Mouse (Mus musculus): ENCODE measurements at regions not wholly inside any gene's neighbourhood (a gene's known extent, or its start where the extent isn't known, plus 50 kb on each side); places are given as distances from the start of the nearest gene placed in this dataset.

DNA sequence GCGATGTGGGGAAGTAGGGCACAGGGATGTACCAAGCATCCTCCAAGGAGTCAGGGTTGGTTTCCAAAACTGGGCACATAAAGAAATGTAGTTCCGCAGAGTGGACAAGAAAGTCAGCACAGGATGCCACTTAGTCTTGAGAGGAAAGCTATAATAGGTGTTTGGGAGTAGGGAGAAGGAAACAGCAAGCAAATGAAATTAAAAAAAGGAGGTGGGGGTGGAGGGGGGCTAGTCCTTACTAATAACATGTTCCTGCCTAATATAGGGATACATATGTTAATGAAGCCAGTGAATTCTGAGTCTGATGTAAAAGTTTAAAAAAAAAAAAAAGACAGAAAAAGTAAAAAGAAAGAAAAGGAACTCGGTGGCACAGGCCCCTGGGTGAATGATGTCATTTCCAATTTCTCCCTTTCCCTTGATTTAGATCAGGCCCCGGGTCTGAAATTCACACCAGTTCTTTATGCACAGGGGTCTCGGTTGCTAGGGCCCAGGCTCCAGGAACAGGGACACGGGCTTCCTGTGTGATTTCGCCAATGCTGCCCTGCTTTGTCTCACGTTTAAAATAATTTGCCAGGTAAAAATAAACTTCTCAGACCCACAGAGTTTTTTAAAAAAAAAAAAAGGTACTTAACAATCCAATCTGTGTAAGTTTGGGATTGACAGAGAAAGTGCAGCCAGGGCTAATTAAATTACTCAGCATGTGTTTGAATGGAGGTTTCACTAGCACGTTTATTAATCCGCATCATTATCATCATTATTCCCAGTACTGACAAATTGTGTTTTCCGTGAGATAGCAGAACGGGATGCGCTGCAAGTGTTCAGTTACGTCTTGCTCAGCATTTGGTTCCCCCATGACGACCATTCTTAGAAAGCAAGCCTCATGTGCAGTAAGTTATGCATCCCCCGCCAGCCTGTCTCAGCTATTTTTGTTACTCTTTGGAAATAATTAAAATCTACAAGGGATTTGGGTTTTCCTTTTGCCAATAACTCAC lies 172.8 kb upstream of the Slc25a13 start:
- Histone ChIP-seq H3K27ac (ENCODE audit: control insufficient read depth, low read depth, low read length) (no peak overlapping the region), H3K9me3 (replicated peaks; ENCODE audit: insufficient read depth, low read length) (no peaks in the 10 kb centered on the region)

DNA sequence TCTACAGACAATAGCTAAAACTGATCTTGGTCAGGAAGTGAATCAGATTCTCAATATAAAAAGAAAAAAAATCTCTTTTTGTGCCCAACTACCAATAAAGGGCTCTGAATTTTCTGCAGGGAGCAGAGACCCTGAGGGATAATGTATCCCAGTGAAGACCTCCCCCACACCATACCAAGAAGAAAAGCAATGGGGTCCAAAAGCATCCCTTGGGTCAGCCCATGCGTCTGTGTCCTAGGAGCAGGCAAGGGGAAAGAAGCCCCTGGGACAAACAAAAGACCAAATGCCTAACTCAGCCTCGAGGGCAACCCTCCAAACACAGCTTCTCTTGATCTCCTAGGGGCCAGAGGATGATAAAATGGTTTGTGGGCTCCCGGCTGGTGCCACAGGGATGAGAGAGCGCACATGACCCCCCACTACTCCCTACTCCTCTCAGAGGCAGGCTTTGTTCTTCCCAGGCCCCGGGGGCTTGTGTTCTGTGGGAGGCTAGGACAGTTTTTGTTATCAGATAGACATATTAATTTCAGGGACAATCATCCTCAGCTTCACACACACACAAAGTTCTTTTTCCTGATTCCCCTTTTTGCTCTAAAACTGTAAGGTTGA lies 172.0 kb upstream of the Slc25a13 start:
- Histone ChIP-seq H3K9ac (ENCODE audit: control insufficient read depth, low read depth, low read length, poor library complexity, severe bottlenecking) (no peak overlapping the region), H3K4me1 (ENCODE audit: control insufficient read depth in 1 of 2, insufficient read depth in 2 of 2, low read length in 2 of 2) (no peaks in the 10 kb centered on the region), H3K4me3 (ENCODE audit: control insufficient read depth in 1 of 2, insufficient read depth in 1 of 2, low read depth in 2 of 2, low read length in 2 of 2) (no peak overlapping the region), H3K36me3 (ENCODE audit: control insufficient read depth in 1 of 2, insufficient read depth in 2 of 2, low read length in 2 of 2) (no peaks in the 10 kb centered on the region), H3K9me3 (replicated peaks; ENCODE audit: insufficient read depth, low read length) (no peaks in the 10 kb centered on the region), H3K27me3 (ENCODE audit: control insufficient read depth in 1 of 2, insufficient read depth in 2 of 2, low read length in 2 of 2) (no peaks in the 10 kb centered on the region), H3K79me2 (ENCODE audit: control insufficient read depth, insufficient read depth, low read length, poor library complexity) (no peaks in the 10 kb centered on the region), H3K27ac (ENCODE audit: control insufficient read depth, low read depth, low read length) (no peak overlapping the region)
- no peak for DNase-seq (ENCODE audit: low read depth, low spot score)
- no peak for TF ChIP-seq RCOR1 (IDR thresholded peaks at IDR 0.05; ENCODE audit: low read depth, low read length)
- TF ChIP-seq USF1 (IDR thresholded peaks at IDR 0.05; ENCODE audit: low read depth, low read length) = no peak
- TF ChIP-seq SIN3A (IDR thresholded peaks at IDR 0.05; ENCODE audit: low read length) = no peak
- no peak for TF ChIP-seq MXI1 (IDR thresholded peaks at IDR 0.05; ENCODE audit: low read depth, low read length)
- TF ChIP-seq MEF2A (IDR thresholded peaks at IDR 0.05; ENCODE audit: extremely low read depth, insufficient replicate concordance, low read depth, low read length, poor library complexity, severe bottlenecking) = no peak
- TF ChIP-seq ELF1 (IDR thresholded peaks at IDR 0.05; ENCODE audit: low read depth, low read length) = no peak
- no peak for TF ChIP-seq MYB (IDR thresholded peaks at IDR 0.05; ENCODE audit: low read depth, low read length)

More for the DNA sequence above, 172.8 kb upstream of the Slc25a13 start:
- Histone ChIP-seq H3K36me3 (ENCODE audit: control insufficient read depth in 1 of 2, insufficient read depth in 2 of 2, low read length in 2 of 2) (no peaks in the 10 kb centered on the region), H3K27me3 (ENCODE audit: control insufficient read depth in 1 of 2, insufficient read depth in 2 of 2, low read length in 2 of 2) (no peaks in the 10 kb centered on the region), H3K4me1 (ENCODE audit: control insufficient read depth in 1 of 2, insufficient read depth in 2 of 2, low read length in 2 of 2) (no peaks in the 10 kb centered on the region), H3K4me3 (ENCODE audit: control insufficient read depth in 1 of 2, insufficient read depth in 1 of 2, low read depth in 2 of 2, low read length in 2 of 2) (no peak overlapping the region), H3K79me2 (ENCODE audit: control insufficient read depth, insufficient read depth, low read length, poor library complexity) (no peaks in the 10 kb centered on the region), H3K9ac (ENCODE audit: control insufficient read depth, low read depth, low read length, poor library complexity, severe bottlenecking) (no peak overlapping the region)
- DNase-seq (ENCODE audit: low read depth, low spot score) = no peak
- TF ChIP-seq ZMIZ1 (IDR thresholded peaks at IDR 0.05; ENCODE audit: low read depth, low read length) (no peak), JUND (IDR thresholded peaks at IDR 0.05; ENCODE audit: low read depth, low read length) (no peak), ZNF384 (IDR thresholded peaks at IDR 0.05; ENCODE audit: low read depth, low read length) (no peak), MAFK (IDR thresholded peaks at IDR 0.05; ENCODE audit: borderline replicate concordance, low read depth, low read length) (no peak), POLR2AphosphoS5 (IDR thresholded peaks at IDR 0.05; ENCODE audit: borderline replicate concordance, low read depth, low read length) (no peak), NRF1 (IDR thresholded peaks at IDR 0.05; ENCODE audit: insufficient read depth, low read depth, low read length, poor library complexity, severe bottlenecking) (no peak), TAL1 (IDR thresholded peaks at IDR 0.05; ENCODE audit: low read length) (no peak), POLR2AphosphoS2 (IDR thresholded peaks at IDR 0.05; ENCODE audit: low read length) (no peak), NELFE (IDR thresholded peaks at IDR 0.05; ENCODE audit: low read depth, low read length) (no peak), RAD21 (IDR thresholded peaks at IDR 0.05; ENCODE audit: low read depth, low read length) (no peak), ELF1 (IDR thresholded peaks at IDR 0.05; ENCODE audit: low read depth, low read length) (no peak), BHLHE40 (IDR thresholded peaks at IDR 0.05; ENCODE audit: borderline replicate concordance, low read depth, low read length) (no peak), UBTF (IDR thresholded peaks at IDR 0.05; ENCODE audit: borderline replicate concordance, insufficient read depth, low read depth, low read length) (no peak), E2F4 (IDR thresholded peaks at IDR 0.05; ENCODE audit: borderline replicate concordance, low read depth, low read length) (no peak), MEF2A (IDR thresholded peaks at IDR 0.05; ENCODE audit: extremely low read depth, insufficient replicate concordance, low read depth, low read length, poor library complexity, severe bottlenecking) (no peak), USF2 (IDR thresholded peaks at IDR 0.05; ENCODE audit: borderline replicate concordance in 1 of 2, insufficient read depth in 1 of 2, low read depth in 1 of 2, low read length in 2 of 2) (no peak), MYC (IDR thresholded peaks at IDR 0.05; ENCODE audit: low read depth, low read length) (no peak), GABPA (IDR thresholded peaks at IDR 0.05; ENCODE audit: low read depth, low read length) (no peak), CHD1 (IDR thresholded peaks at IDR 0.05; ENCODE audit: low read depth, low read length) (no peak), TBP (IDR thresholded peaks at IDR 0.05; ENCODE audit: low read depth, low read length) (no peak)

All from MEL (cell line).